Mouse (Mus musculus) v-Abl transformed pro-B cells (cell line): ENCODE measurements around the gene Lyrm4.

Source experiments
- in situ Hi-C, 2 experiments: fragments of 400-800 bp; cut with MboI; formaldehyde crosslinking; loops; one replicate each; pipeline ENCODE4 v1.15.1; 2025; ENCODE audit not compliant: unreplicated experiment in 2 of 2

Lyrm4 gene

GRCm38 (mm10) chr13:36108528-36108927, 8.8 kb downstream of the Lyrm4 start:
- in situ Hi-C loops, result no loop called here

- in situ Hi-C loops, result no loop called here
These were observed 11.7 kb downstream of the Lyrm4 start for GRCm38 (mm10) chr13:36105591-36105990.

- in situ Hi-C loops, result no loop called here
These were observed 20.5 kb downstream of the Lyrm4 start for GRCm38 (mm10) chr13:36096684-36097383.

GRCm38 (mm10) chr13:36088168-36088567, 29.2 kb downstream of the Lyrm4 start:
- in situ Hi-C loops, result no loop called here

- in situ Hi-C loops, result no loop called here
These were observed 29.9 kb downstream of the Lyrm4 start for GRCm38 (mm10) chr13:36087427-36087826.

- in situ Hi-C loops, result no loop called here
These were observed 30.5 kb downstream of the Lyrm4 start for GRCm38 (mm10) chr13:36086608-36087391.

- in situ Hi-C loops, result no loop called here
These were observed 31.4 kb downstream of the Lyrm4 start for GRCm38 (mm10) chr13:36085971-36086370.

GRCm38 (mm10) chr13:36084701-36085100, 32.6 kb downstream of the Lyrm4 start:
- in situ Hi-C loops, result no loop called here

- in situ Hi-C loops, result no loop called here
These were observed 35.7 kb downstream of the Lyrm4 start for GRCm38 (mm10) chr13:36081591-36081990.

GRCm38 (mm10) chr13:36074484-36074883, 42.8 kb downstream of the Lyrm4 start:
- in situ Hi-C loops, result no loop called here

- in situ Hi-C loops, result no loop called here
These were observed 50.6 kb downstream of the Lyrm4 start for GRCm38 (mm10) chr13:36066676-36067075.

- in situ Hi-C loops, result no loop called here
These were observed 59.8 kb downstream of the Lyrm4 start for GRCm38 (mm10) chr13:36057489-36057888.

- in situ Hi-C loops, result no loop called here
These were observed 60.4 kb downstream of the Lyrm4 start for GRCm38 (mm10) chr13:36056925-36057324.

GRCm38 (mm10) chr13:36056509-36056908, 60.8 kb downstream of the Lyrm4 start:
- in situ Hi-C loops, result no loop called here

- in situ Hi-C loops, result no loop called here
These were observed 81.8 kb downstream of the Lyrm4 start for GRCm38 (mm10) chr13:36035528-36035927.

GRCm38 (mm10) chr13:36031959-36032358, 85.4 kb downstream of the Lyrm4 start:
- in situ Hi-C loops, result no loop called here

GRCm38 (mm10) chr13:36019309-36020274, 97.7 kb downstream of the Lyrm4 start:
- in situ Hi-C loops, result loop anchor here (5.0 to 10.0 kb wide), 3 partner anchors 255 to 1293 kb away; no protein-coding TSS in a partner anchor

GRCm38 (mm10) chr13:36018017-36018416, 99.3 kb downstream of the Lyrm4 start:
- in situ Hi-C loops, result loop anchor here in 1 of 2 experiments (5.0 kb wide), 1 partner anchor 1294 kb away; no protein-coding TSS in a partner anchor

- in situ Hi-C loops, result loop anchor here in 1 of 2 experiments (5.0 kb wide), 1 partner anchor 1297 kb away; no protein-coding TSS in a partner anchor
These were observed 101.7 kb downstream of the Lyrm4 start for GRCm38 (mm10) chr13:36015636-36016035.

- in situ Hi-C loops, result no loop called here
These were observed 107.3 kb downstream of the Lyrm4 start for GRCm38 (mm10) chr13:36009981-36010380.

- in situ Hi-C loops, result no loop called here
These were observed 116.5 kb downstream of the Lyrm4 start for GRCm38 (mm10) chr13:36000798-36001197.
